Mouse (Mus musculus): ENCODE data around the gene Tcf7l1.

DNA sequence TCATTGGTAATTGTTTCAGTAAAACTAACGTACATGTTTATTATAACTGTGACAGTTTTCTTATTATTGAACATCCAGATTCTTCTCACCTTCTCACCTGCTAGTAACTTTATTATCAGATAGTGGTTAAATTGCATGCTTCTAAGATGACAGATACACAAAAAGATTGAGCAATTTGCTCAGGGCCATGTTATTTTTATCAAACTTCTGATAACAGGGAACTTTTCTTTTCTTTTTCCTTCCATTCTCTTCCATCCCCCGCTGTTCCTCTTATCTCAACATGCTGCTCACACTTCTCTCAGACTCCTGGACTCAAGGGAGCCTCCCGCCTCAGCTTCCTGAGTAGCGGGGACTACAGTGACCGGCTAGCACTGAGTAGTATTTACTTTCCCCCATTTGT, 168.1 kb downstream of the Tcf7l1 start:
- no peak for TF ChIP-seq GATA1 (IDR thresholded peaks at IDR 0.05; ENCODE audit: borderline replicate concordance, low read length)
- no peak for TF ChIP-seq FLI1 (IDR thresholded peaks at IDR 0.05; ENCODE audit: low read length)
